Mouse (Mus musculus) heart, embryonic 10.5 days (tissue): ENCODE measurements at regions not wholly inside any gene's neighbourhood (a gene's known extent, or its start where the extent isn't known, plus 50 kb on each side); places are given as distances from the start of the nearest gene placed in this dataset.
A peak's percentile ranks its signal among the peaks of the same experiment; 100 is the strongest.

Source experiments
- DNase-seq: peaks from one replicate; pipeline ENCODE4 v3.0.0-alpha.2; 2017; ENCODE audit warnings: low spot score
- H3K27ac ChIP-seq: fragments of 300-500 bp; sonication (generic); 2 replicates; pipeline ENCODE4 v1.5.1; 2016; ENCODE audit warnings: mild to moderate bottlenecking
- H3K27me3 ChIP-seq: fragments of 300-500 bp; sonication (generic); 2 replicates; pipeline ENCODE4 v1.6.1; 2016; ENCODE audit warnings: mild to moderate bottlenecking; ENCODE audit not compliant: poor library complexity, insufficient read depth, severe bottlenecking
- H3K36me3 ChIP-seq: fragments of 300-500 bp; sonication (generic); 2 replicates; pipeline ENCODE4 v1.6.1; 2016; ENCODE audit warnings: mild to moderate bottlenecking, moderate library complexity
- H3K4me1 ChIP-seq: fragments of 300-500 bp; sonication (generic); 2 replicates; pipeline ENCODE4 v1.6.1; 2016; ENCODE audit warnings: mild to moderate bottlenecking
- H3K4me3 ChIP-seq: fragments of 300-500 bp; sonication (generic); 2 replicates; pipeline ENCODE4 v1.5.1; 2016; ENCODE audit warnings: mild to moderate bottlenecking, moderate library complexity
- H3K9me3 ChIP-seq: fragments of 300-500 bp; sonication (generic); 2 replicates; pipeline ENCODE4 v1.6.1; 2016; ENCODE audit warnings: mild to moderate bottlenecking, moderate library complexity
- WGBS: fragments of 180-500 bp; shearing (Covaris S2); methylation state at CpG from one replicate; pipeline ENCODE4 v1.1.7; 2016; 5-methylcytosine and 5-hydroxymethylcytosine counted together

DNA sequence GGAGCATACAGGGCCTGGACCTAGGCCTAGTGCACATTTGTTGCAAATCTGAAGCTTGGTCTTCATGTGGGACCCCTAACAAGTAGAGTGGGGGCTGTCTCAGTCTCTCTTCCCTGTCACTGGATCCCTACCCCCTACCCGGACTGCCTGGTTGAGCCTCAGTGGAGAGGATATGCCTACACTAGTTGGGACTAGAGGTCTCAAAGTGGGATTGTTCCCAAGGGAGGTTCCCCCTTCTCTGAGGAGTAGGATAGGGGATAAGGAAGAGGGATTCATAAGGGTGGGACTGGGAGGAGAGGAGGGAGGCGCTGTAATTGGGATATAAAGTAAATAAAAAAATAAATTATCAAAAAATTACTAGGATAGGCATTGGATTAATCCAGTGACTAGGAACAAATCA lies 464.0 kb upstream of the Map3k7 start:
- H3K27me3 ChIP-seq, result no peaks in the 10 kb centered on the region
- no peaks in the 10 kb centered on the region for H3K4me1 ChIP-seq
- DNase-seq, result no peak
- H3K4me3 ChIP-seq, result no peak overlapping the region
- no peaks in the 10 kb centered on the region for H3K9me3 ChIP-seq
- no peak overlapping the region for H3K27ac ChIP-seq
- no peaks in the 10 kb centered on the region for H3K36me3 ChIP-seq
- WGBS, result 73% methylated on average over 2 of the region's 2 CpGs

DNA sequence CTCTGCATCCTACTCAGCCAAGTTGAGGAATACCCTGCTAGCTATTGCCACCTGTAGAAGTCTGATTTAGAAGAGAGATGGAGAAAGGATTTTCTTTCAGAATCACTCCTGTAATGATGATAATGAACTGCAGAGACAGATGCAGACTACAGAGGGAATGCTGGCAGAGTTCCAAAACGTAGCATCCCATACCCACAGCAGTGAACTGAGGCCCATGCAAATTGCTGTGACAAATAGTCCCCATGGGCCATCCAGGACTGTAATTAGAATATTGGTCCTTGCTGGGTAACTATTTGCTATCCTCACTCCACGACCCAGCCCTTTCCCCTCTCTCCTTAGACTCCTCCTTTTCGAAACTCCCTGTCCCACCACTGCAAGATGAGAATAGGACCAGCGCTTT lies 463.5 kb upstream of the Map3k7 start:
- no peaks in the 10 kb centered on the region for H3K9me3 ChIP-seq
- no peak overlapping the region for H3K27ac ChIP-seq
- H3K36me3 ChIP-seq, result no peaks in the 10 kb centered on the region
- no peaks in the 10 kb centered on the region for H3K27me3 ChIP-seq
- no peak for DNase-seq
- H3K4me3 ChIP-seq, result no peak overlapping the region
- H3K4me1 ChIP-seq, result no peaks in the 10 kb centered on the region
- WGBS, result 71% methylated on average over 4 of the region's 4 CpGs

DNA sequence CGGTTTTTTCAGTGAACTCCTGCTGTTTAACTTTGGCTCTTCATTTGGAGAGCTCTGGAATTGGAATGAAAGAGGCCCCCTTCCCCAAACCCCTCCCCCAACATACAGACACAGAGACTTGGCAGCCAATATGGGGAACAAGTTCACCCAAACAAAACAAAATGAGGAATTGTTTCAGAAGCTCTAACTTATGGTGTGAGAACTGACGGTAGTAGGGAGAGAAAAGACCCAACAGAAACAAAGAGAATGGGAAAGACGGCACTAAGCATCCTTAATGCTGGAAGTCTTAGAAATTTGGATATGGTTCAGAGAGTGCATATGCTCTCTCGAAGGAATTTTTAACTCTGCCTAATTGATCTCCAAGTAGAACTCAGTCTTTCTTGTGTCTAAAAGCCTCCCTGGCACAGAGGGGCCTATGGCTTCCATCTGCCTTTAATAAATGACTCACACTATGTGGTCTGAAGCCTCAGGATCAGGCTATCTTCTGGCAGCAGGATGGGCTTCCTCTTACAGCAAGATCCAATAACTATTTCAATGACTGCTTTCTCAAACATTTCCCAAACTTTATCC lies 438.2 kb upstream of the Map3k7 start:
- WGBS, result 64% methylated on average over 4 of the region's 4 CpGs
- Histone ChIP-seq H3K27ac (no peak overlapping the region), H3K27me3 (no peaks in the 10 kb centered on the region), H3K4me3 (no peak overlapping the region), H3K36me3 (no peaks in the 10 kb centered on the region), H3K9me3 (no peaks in the 10 kb centered on the region), H3K4me1 (no peaks in the 10 kb centered on the region)
- DNase-seq, result no peak

DNA sequence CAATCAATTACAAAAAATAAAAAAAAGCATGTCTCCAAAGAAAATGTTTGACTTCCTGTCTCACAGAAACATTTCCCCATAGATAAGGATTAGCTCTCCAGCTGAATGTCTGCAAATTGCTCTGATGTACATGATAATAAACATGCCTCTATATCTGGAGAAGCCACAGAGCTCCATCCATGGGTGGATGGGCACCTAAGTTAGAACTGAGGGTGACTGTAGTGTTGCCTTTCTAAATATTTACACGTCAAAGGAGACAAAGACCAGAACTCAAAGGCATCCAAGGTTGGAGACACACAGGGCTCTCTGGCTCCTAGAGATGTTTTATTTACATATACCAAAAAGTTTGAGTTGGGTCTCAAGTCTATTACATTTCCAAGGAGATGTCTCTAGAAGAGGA lies 427.1 kb upstream of the Map3k7 start:
- Histone ChIP-seq H3K36me3 (no peaks in the 10 kb centered on the region), H3K27me3 (no peaks in the 10 kb centered on the region), H3K27ac (no peak overlapping the region), H3K4me3 (no peak overlapping the region), H3K4me1 (no peaks in the 10 kb centered on the region), H3K9me3 (no peaks in the 10 kb centered on the region)
- 39% methylated on average over 1 of the region's 1 CpGs for WGBS
- DNase-seq, result no peak

DNA sequence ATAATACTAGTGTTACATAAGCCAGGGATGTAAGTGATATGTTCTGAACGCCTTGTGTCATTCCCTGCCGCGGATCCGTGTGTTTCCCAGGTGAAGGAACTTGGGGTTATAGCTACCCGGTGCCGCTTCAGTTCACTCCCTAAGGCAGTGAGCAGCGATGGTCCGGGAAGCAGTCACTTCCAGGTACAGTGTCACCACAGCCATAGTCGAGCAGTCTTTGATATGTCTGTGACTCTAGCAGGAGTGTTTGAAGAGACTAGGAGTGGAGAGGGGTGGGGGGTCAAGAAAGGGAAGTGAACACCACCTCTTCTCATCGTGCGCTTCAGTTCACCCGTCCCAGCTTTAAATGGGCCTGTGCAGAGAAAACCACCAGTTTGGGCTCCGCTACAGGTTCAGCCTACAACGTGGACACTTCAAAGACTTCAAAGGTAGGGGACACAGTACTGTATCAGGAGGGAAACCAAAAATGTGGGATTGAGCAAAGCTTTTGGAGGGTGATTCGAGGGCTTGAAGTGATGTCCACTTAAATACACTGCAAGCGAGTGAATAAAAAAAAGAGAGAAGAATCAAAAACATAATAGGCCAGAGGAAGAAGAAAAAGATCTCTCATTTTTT lies 410.0 kb upstream of the Map3k7 start:
- H3K9me3 ChIP-seq, result no peaks in the 10 kb centered on the region
- no peak overlapping the region for H3K4me3 ChIP-seq
- no peaks in the 10 kb centered on the region for H3K4me1 ChIP-seq
- H3K36me3 ChIP-seq, result no peaks in the 10 kb centered on the region
- DNase-seq, result no peak
- H3K27ac ChIP-seq, result no peak overlapping the region
- H3K27me3 ChIP-seq, result no peaks in the 10 kb centered on the region
- WGBS, result 85% methylated on average over 16 of the region's 16 CpGs

DNA sequence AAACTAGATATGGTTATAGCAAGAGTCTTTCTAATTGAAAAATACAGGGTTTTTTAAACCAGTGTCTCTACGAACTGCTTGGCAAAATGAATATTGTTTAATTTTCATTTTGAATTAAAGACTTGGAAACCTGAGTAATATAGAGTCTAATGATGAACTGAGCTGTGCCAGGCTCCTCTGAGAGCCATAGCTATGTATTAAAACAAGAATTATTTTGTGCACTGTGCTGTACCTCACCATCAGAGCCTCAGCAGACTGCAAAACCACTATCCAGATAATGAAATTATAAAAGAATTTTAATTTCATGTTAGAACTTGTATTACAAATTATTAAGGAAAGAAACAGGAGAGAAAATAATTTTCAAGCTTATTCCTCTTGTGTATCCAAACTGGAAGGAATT lies 408.8 kb upstream of the Map3k7 start:
- Histone ChIP-seq H3K9me3 (no peaks in the 10 kb centered on the region), H3K36me3 (no peaks in the 10 kb centered on the region), H3K4me3 (no peak overlapping the region), H3K27me3 (no peaks in the 10 kb centered on the region), H3K4me1 (peaks cover 6% of the 10 kb centered on the region; the same call in 1 of the 2 replicates), H3K27ac (no peak overlapping the region)
- WGBS, result 77% methylated on average over 1 of the region's 1 CpGs
- no peak for DNase-seq

DNA sequence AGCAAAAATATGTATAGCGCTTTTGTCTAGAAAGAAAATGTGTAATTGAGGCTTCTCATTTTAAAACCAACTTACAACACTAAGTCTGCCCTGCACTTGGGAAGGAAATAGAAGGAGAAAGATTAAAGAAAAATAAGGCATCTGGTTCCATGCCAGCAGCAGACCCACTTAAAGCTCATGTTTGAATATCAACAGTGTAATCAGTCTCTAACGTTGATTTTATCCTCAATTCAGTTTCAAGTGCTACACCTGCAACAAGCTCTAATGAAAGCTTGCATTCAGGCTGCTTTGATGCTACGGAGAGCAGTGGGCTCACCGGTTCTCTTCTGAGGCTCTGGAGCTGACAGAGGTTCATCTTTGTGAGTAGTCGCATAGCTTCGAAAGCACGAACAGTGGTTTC lies 406.6 kb upstream of the Map3k7 start:
- DNase-seq, result no peak
- WGBS, result 87% methylated on average over 7 of the region's 7 CpGs
- H3K4me1 ChIP-seq, result peaks cover 6% of the 10 kb centered on the region; the same call in 1 of the 2 replicates
- H3K36me3 ChIP-seq, result no peaks in the 10 kb centered on the region
- H3K9me3 ChIP-seq, result no peaks in the 10 kb centered on the region
- no peak overlapping the region for H3K27ac ChIP-seq
- H3K27me3 ChIP-seq, result no peaks in the 10 kb centered on the region
- H3K4me3 ChIP-seq, result no peak overlapping the region

DNA sequence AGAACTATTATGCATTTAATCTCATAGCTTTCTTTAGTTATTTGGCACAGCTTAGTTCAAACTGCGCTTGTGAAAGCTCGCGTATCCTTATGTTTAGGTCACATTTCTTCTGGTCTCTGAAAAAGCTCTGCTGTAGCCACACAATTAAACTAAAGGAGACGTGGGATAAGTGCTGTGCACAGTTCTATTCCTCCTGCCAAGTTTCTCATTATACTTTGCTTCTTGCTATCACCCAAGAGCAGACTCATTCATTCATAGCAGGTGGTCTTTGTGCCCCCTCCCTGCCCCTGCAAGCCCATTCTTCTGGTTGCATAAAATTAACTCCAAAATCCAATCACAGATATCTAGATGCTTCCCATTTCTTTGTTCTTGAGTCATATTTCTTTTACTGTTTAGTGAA lies 403.6 kb upstream of the Map3k7 start:
- no peak for DNase-seq
- Histone ChIP-seq H3K36me3 (no peaks in the 10 kb centered on the region), H3K9me3 (no peaks in the 10 kb centered on the region), H3K4me3 (no peak overlapping the region), H3K27ac (no peak overlapping the region), H3K27me3 (no peaks in the 10 kb centered on the region), H3K4me1 (peaks cover 6% of the 10 kb centered on the region; the same call in 1 of the 2 replicates)
- 92% methylated on average over 4 of the region's 4 CpGs for whole genome bisulfite sequencing

DNA sequence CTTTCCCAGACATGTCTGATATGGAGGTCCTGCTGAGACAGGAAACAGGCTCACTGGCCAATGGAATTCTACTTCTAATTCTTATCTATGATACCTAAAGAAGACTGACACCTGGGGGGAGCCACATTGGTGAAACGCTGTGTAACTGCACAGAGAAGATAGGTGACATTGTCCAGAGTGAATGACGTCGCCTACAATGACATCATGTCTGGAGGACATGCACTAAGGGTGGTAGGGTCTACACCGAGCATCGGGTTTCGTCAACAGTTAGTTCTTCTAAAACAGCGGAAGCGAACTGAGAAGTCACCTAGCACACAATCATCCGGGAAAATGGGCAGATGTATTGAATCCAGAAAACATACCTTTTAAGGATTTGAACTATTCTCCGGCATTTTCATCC lies 402.7 kb upstream of the Map3k7 start:
- no peak overlapping the region for H3K4me3 ChIP-seq
- 0 out of 2 replicates have a peak overlapping the region, but pooled peaks have one; percentile 42 for H3K27ac ChIP-seq
- WGBS, result 63% methylated on average over 10 of the region's 10 CpGs
- no peak for DNase-seq
- no peaks in the 10 kb centered on the region for H3K36me3 ChIP-seq
- H3K9me3 ChIP-seq, result no peaks in the 10 kb centered on the region
- H3K27me3 ChIP-seq, result no peaks in the 10 kb centered on the region
- peaks cover 6% of the 10 kb centered on the region; the same call in 1 of the 2 replicates for H3K4me1 ChIP-seq

DNA sequence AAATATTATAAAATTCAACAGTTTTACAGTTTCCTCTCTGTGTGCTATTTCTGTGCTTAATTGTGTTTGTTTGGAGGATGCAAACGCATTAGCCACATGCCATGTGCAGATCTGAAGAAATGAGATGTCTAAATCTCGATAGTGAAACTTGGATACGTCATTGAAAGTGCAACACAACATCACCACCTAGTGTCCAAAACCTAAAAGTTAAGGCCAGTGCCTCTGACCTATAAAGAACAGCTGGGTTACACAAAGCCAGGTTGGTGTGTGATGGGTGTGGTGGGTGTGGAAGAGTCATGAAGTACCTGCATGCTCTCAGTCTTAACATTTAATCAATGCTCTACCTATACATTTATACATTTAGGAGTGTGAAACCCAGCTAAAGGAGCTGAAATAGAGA lies 402.1 kb upstream of the Map3k7 start:
- H3K9me3 ChIP-seq, result no peaks in the 10 kb centered on the region
- 0 out of 2 replicates have a peak overlapping the region, but pooled peaks have one; percentile 42 for H3K27ac ChIP-seq
- H3K4me1 ChIP-seq, result peaks cover 6% of the 10 kb centered on the region; the same call in 1 of the 2 replicates
- WGBS, result 24% methylated on average over 3 of the region's 3 CpGs
- H3K36me3 ChIP-seq, result no peaks in the 10 kb centered on the region
- H3K27me3 ChIP-seq, result no peaks in the 10 kb centered on the region
- no peak for DNase-seq
- H3K4me3 ChIP-seq, result no peak overlapping the region

DNA sequence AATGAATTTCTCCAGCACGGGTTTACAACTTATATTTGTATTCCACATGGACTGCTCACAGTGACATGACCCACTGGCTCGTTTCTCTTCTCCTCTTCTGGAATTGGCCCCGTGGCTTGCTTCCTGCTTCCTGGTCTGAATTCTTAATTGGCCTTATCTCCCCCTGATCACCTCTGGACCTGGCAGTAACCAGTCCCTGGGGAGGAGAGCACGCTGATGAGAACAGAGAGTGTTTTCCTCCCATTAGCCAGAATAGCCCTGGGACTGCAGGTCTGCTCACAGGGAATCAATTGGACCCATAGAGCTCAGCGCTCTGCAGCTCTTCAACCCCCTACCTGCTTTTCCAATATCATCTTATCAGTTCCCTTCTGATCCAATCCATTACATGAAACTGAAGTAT lies 397.7 kb upstream of the Map3k7 start:
- Histone ChIP-seq H3K9me3 (no peaks in the 10 kb centered on the region), H3K36me3 (no peaks in the 10 kb centered on the region), H3K4me1 (no peaks in the 10 kb centered on the region), H3K4me3 (no peak overlapping the region), H3K27ac (no peak overlapping the region), H3K27me3 (peaks cover 6% of the 10 kb centered on the region; the same call in 1 of the 2 replicates)
- WGBS, result 30% methylated on average over 5 of the region's 5 CpGs
- no peak for DNase-seq

DNA sequence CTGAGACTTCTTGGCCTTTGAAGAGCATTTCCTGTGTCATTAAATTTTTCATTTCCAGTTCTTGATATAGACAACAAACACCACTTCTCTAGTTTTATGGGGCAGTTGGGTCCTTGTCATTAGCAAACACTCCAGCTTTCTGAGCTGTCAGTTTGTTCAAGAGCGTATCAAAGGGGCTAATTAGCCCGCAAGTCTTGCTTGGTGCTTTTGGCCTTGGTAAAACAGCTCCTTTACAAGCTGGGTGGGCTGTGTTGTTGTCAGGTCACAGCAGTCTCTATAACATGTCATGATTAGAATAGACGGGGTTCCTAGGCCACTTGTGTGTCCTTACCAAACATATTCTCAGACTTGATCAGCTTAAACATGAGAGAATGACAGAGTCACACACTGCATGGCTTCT lies 397.1 kb upstream of the Map3k7 start:
- H3K27me3 ChIP-seq, result peaks cover 6% of the 10 kb centered on the region; the same call in 1 of the 2 replicates
- no peak overlapping the region for H3K27ac ChIP-seq
- 67% methylated on average over 3 of the region's 3 CpGs for WGBS
- H3K36me3 ChIP-seq, result no peaks in the 10 kb centered on the region
- no peaks in the 10 kb centered on the region for H3K9me3 ChIP-seq
- no peaks in the 10 kb centered on the region for H3K4me1 ChIP-seq
- no peak overlapping the region for H3K4me3 ChIP-seq
- DNase-seq, result no peak

DNA sequence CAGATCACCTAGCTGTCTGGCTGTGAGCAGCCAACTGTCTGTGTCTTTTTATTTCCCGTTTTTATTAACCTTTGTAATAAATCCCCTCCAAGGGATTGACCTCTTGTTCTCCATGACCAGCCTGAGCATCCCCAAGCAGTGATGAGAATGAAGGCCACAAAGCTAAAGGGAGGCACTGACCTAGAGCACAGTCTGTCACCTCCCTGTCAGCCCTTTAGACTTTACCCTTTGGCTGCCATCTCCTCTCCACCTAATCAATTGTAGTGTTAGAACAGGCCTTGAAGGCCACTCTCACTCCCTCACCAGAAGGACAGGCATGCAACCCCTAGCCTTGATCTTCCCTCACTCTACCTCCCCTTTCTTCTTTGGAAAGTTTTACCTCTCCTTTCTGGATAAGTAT lies 394.2 kb upstream of the Map3k7 start:
- Histone ChIP-seq H3K4me3 (no peak overlapping the region), H3K27ac (no peak overlapping the region), H3K4me1 (no peaks in the 10 kb centered on the region), H3K27me3 (peaks cover 6% of the 10 kb centered on the region; the same call in 1 of the 2 replicates), H3K36me3 (no peaks in the 10 kb centered on the region), H3K9me3 (no peaks in the 10 kb centered on the region)
- 81% methylated on average over 1 of the region's 1 CpGs for WGBS
- no peak for DNase-seq
